Mouse (Mus musculus) G1E (cell line): ENCODE measurements around the gene 9130409I23Rik.

Experiments used
- CTCF ChIP-seq: IDR thresholded peaks from 2 replicates; pipeline ENCODE4 v1.5.1; 2012; ENCODE audit warnings: low read depth, low read length, inconsistent platforms, mixed read lengths
- GATA1 ChIP-seq: IDR thresholded peaks from 2 replicates; pipeline ENCODE4 v1.6.1; 2012; ENCODE audit warnings: borderline replicate concordance, low read length, inconsistent platforms, mixed read lengths
- GATA2 ChIP-seq: IDR thresholded peaks from 2 replicates; pipeline ENCODE4 v1.6.1; 2012; ENCODE audit warnings: low read depth, low read length, inconsistent platforms, borderline replicate concordance
- POLR2AphosphoS5 ChIP-seq: IDR thresholded peaks from 2 replicates; pipeline ENCODE4 v1.6.1; 2012; ENCODE audit warnings: low read depth, low read length, inconsistent platforms; ENCODE audit not compliant: insufficient replicate concordance
- TAL1 ChIP-seq: conservative IDR thresholded peaks from 2 replicates; pipeline ENCODE4 v1.6.1; 2012; ENCODE audit warnings: low read depth, low read length, inconsistent platforms, mixed read lengths

DNA sequence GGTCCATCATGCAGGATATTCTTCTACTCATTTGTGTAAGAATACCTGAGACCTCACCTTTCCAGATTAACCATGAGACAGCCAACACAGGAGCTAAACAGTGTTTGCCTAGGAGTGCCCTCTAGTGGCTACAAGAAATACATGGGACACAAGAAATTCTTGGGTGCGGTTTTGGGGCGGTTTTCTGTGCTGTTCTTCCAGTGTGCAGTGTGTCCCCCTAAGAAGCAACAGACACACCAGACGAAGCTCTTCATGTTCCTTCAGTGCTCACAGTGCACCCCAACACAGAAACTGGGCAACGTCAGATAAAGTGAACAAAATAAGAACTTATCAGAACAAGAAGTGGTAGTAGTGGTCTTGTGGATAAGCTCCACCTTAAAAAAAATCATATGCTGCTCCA lies 11.4 kb upstream of the 9130409I23Rik start:
- TF ChIP-seq TAL1 (no peak), CTCF (peak; percentile 40; the same call in 1 of the 2 replicates), GATA1 (no peak), GATA2 (no peak), POLR2AphosphoS5 (no peak)
